Mouse (Mus musculus): ENCODE measurements around the gene Prpf40b. TPM values are rescaled to one million over a fixed set of nuclear protein-coding genes. Genes with fewer than 3 reads are reported as not detected.

The Prpf40b gene
- 0.66 and 2.8 TPM in 2 replicates for total RNA-seq (2023)

DNA sequence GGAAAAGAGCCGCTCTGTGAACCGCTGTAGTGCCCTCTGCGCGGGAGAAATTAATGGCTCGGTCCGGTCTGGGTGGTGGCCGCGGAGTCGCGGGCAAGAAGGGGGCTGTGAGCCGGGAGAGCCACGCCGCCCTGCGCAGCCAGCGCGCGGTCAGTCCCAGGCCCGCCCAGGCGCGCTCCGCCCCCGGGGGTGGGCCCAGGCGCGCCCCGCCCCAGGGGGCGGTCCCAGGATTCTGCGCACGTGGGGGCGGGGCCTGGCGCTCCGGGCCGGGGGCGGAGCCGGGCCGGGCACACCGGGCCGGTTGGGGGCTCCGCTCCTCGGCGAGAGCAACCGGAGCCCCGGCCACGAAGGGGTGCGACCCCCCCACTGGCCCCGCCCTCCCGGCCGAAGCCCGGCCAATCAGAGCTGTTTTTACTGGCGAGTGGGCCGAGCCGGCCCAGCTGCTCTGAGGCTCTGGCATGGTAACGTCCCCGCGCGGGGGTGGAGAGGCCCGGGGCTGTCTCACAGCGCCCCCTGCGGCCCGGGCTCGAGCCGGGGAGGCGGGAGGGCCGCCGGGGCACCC, at the start of gene Prpf40b:
Gene Prpf40b (plus strand): TSS at position 275 of the 562 bp plus-strand sequence.

GRCm38 (mm10) chr15:99251626-99252380, 43.1 kb upstream of the Prpf40b start, which contains the start of gene Mcrs1:
Gene Mcrs1 (minus strand): TSS chr15:99251961.

DNA sequence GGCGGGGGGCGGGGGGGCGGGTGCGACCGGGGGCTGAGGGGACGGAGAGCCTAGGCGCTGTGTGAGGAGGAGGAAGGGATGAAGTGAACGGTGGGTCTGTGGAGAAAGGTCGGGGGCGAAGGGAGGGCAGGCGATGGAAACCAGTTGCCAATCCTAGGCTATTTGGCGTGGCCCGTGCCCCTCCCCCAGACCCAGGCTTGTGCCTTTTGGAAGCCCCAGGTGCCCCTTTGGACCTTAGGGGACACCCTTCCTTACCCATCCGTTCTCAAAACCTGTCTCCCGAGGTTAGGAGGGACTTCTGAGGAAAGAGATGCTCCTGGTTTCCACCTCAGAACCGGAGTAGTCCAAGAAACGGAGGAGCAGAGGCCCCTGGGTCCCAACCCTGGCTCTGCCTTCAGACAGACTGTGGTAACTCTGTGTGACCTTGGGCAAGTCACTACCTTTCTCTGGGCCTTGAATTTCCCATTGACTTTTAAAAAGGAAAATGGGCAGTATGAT, 646 bp downstream of the Prpf40b start, which contains the start of gene Fam186b:
Gene Fam186b (minus strand): TSS at position 405 of the 498 bp plus-strand sequence.

Other genes starting within 250 kb of the Prpf40b start
- 0.25 TPM in 1 of 2 replicates, not detected in the other for gene Prph, start 239.9 kb upstream of the Prpf40b start, total RNA-seq (2023)
- 24.2 and 31.0 TPM in 2 replicates for gene Troap, start 220.5 kb upstream of the Prpf40b start, total RNA-seq (2023)
- gene C1ql4, start 207.3 kb upstream of the Prpf40b start, total RNA-seq (2023) = not detected in 2 replicates
- 1.7 and 2.2 TPM in 2 replicates for gene Dnajc22, start 201.9 kb upstream of the Prpf40b start, total RNA-seq (2023)
- gene Spats2, start 169.2 kb upstream of the Prpf40b start, total RNA-seq (2023) = 0.29 TPM in 1 of 2 replicates, not detected in the other
- not detected in 2 replicates for gene Kcnh3, start 70.2 kb upstream of the Prpf40b start, total RNA-seq (2023)
- 55.8 and 72.9 TPM in 2 replicates for gene Mcrs1, start 43.1 kb upstream of the Prpf40b start, total RNA-seq (2023)
- not detected in 2 replicates for gene Fam186b, start 801 bp downstream of the Prpf40b start, total RNA-seq (2023)
- 62.7 and 87.7 TPM in 2 replicates for gene Fmnl3, start 75.4 kb downstream of the Prpf40b start, total RNA-seq (2023)
- 635 and 663 TPM in 2 replicates for gene Tmbim6, start 97.8 kb downstream of the Prpf40b start, total RNA-seq (2023)
- 1.0 and 3.3 TPM in 2 replicates for gene Nckap5l, start 162.7 kb downstream of the Prpf40b start, total RNA-seq (2023)
- gene Bcdin3d, start 179.6 kb downstream of the Prpf40b start, total RNA-seq (2023) = 4.1 and 4.9 TPM in 2 replicates
- 0.60 and 0.79 TPM in 2 replicates for gene Faim2, start 233.1 kb downstream of the Prpf40b start, total RNA-seq (2023)